Mouse (Mus musculus) stomach, embryonic 15.5 days (tissue): ENCODE results near the gene 1700025G04Rik. TPM values are rescaled to one million over a fixed set of nuclear protein-coding genes. Genes with fewer than 3 reads are reported as not detected.
"Not testable (repeated sequence)": the region's sequence is repeated elsewhere in the genome, so short reads cannot be mapped to it uniquely, and the experiment has no call there.

Experiments
- ATAC-seq: fragments of 200-750 bp; cut with Nextera tagmentation; 2 replicates; pipeline ENCODE4 v1.8.0; 2017; ENCODE audit warnings: low read depth, moderate number of reproducible peaks, moderate TSS enrichment; ENCODE audit not compliant: insufficient read depth, low FRiP score
- H3K27ac ChIP-seq: fragments of 300-500 bp; sonication (generic); 2 replicates; pipeline ENCODE4 v1.5.1; 2015; ENCODE audit warnings: mild to moderate bottlenecking, inconsistent platforms
- H3K27me3 ChIP-seq: fragments of 300-500 bp; sonication (generic); replicated peaks from 2 replicates; pipeline ENCODE4 v1.6.1; 2015; ENCODE audit warnings: inconsistent platforms
- H3K36me3 ChIP-seq: fragments of 300-500 bp; sonication (generic); 2 replicates; pipeline ENCODE4 v1.6.1; 2015; ENCODE audit warnings: inconsistent platforms
- H3K4me1 ChIP-seq: fragments of 300-500 bp; sonication (generic); 2 replicates; pipeline ENCODE4 v1.6.1; 2015; ENCODE audit warnings: inconsistent platforms
- H3K4me2 ChIP-seq: fragments of 300-500 bp; sonication (generic); 2 replicates; pipeline ENCODE4 v1.6.1; 2015; ENCODE audit warnings: mild to moderate bottlenecking, inconsistent platforms
- H3K4me3 ChIP-seq: fragments of 300-500 bp; sonication (generic); replicated peaks from 2 replicates; pipeline ENCODE4 v1.5.1; 2015; ENCODE audit warnings: inconsistent platforms
- H3K9ac ChIP-seq: fragments of 300-500 bp; sonication (generic); 2 replicates; pipeline ENCODE4 v1.6.1; 2015; ENCODE audit warnings: inconsistent platforms
- H3K9me3 ChIP-seq: fragments of 300-500 bp; sonication (generic); 2 replicates; pipeline ENCODE4 v1.6.1; 2016; ENCODE audit warnings: inconsistent platforms
- WGBS: fragments of 180-500 bp; shearing (Covaris S2); methylation state at CpG from one replicate; pipeline ENCODE4 v1.1.7; 2015; 5-methylcytosine and 5-hydroxymethylcytosine counted together
- polyA plus RNA-seq: library from polyadenylated mRNA; unstranded; fragments of >200 nt; fragmentation: Nextera tagmentation; extraction: Ambion mirVana; gene quantifications from 2 replicates; pipeline ENCODE4 v1.2.1, GENCODE M21; 2015

The 1700025G04Rik gene
- polyA plus RNA-seq, 1 experiment from 2014 or later = 35.2 TPM

DNA sequence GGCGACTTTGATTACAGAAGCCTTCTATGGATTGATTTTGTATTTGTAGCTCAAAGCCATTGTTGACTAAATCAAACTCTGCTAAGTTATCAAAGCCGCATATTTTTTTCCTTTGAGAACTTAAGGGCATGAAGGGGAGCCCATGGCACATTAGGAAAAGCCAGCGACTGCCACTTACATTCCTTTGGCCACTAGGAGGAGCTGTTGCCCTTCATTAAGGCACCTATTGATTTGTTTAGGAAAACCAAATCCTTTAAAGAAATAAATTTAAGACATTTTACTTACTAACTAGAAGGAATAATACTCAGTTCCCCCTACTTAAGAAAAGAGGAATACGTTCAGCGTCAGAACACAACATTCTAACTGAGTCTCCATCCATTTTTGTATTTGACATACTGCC, 269.5 kb downstream of the 1700025G04Rik start:
- Histone ChIP-seq H3K9ac (no peak overlapping the region), H3K9me3 (no peaks in the 10 kb centered on the region), H3K4me2 (no peak overlapping the region), H3K4me1 (no peaks in the 10 kb centered on the region), H3K27me3 (no peaks in the 10 kb centered on the region), H3K4me3 (no peak overlapping the region), H3K27ac (no peak overlapping the region), H3K36me3 (0 out of 2 replicates have a peak, but pooled peaks cover 9% of the 10 kb centered on the region)
- no peak for ATAC-seq
- 22% methylated on average over 5 of the region's 5 CpGs for WGBS

DNA sequence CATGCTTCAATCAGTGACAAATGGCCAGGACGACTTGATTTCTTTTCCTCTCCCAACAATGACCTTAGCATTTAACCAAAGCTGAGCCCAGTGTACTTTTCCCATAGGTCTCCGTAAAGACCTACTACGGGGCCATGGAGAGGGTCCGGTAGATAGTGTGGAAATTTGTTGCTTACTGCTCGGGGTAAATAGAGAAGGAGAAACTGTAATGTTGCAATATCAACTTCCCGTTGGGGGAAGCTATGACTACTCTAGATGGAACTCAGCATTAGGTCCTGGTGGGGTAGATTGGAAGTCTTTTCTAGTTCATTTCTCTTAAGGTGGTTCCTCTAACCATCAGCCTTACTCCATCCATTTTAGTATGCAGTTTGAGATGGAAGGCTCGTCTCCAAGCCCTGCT, 270.7 kb downstream of the 1700025G04Rik start:
- H3K27me3 ChIP-seq = no peaks in the 10 kb centered on the region
- H3K27ac ChIP-seq = no peak overlapping the region
- 85% methylated on average over 7 of the region's 7 CpGs for WGBS
- no peaks in the 10 kb centered on the region for H3K4me1 ChIP-seq
- H3K9me3 ChIP-seq = no peaks in the 10 kb centered on the region
- no peak overlapping the region for H3K4me3 ChIP-seq
- H3K36me3 ChIP-seq = 0 out of 2 replicates have a peak, but pooled peaks cover 9% of the 10 kb centered on the region
- H3K4me2 ChIP-seq = no peak overlapping the region
- no peak overlapping the region for H3K9ac ChIP-seq
- ATAC-seq = no peak

DNA sequence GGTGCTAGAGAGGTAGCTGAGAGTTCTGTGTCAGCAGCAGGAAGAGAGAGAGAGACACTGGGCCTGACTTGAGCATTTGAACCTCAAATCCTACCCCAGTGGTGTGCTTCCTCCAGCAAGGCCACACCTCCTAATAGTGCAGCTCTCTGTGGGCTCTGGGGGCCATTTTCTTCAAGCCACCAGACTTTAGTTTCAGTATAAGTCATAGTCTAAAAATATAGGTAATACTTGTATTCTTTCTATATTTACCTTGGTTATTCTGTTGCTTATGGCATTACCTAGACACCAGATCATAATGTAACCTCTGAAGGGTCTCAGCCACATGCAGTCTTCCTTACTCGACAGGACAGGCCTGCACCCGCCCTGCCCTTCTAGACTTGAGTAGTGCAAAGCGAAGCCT, 273.9 kb downstream of the 1700025G04Rik start:
- 89% methylated on average over 3 of the region's 3 CpGs for WGBS
- Histone ChIP-seq H3K9me3 (no peaks in the 10 kb centered on the region), H3K36me3 (peaks cover 18% of the 10 kb centered on the region; the same call in 1 of the 2 replicates), H3K4me2 (no peak overlapping the region), H3K27ac (no peak overlapping the region), H3K9ac (no peak overlapping the region), H3K4me3 (no peak overlapping the region), H3K27me3 (no peaks in the 10 kb centered on the region), H3K4me1 (no peaks in the 10 kb centered on the region)
- no peak for ATAC-seq

DNA sequence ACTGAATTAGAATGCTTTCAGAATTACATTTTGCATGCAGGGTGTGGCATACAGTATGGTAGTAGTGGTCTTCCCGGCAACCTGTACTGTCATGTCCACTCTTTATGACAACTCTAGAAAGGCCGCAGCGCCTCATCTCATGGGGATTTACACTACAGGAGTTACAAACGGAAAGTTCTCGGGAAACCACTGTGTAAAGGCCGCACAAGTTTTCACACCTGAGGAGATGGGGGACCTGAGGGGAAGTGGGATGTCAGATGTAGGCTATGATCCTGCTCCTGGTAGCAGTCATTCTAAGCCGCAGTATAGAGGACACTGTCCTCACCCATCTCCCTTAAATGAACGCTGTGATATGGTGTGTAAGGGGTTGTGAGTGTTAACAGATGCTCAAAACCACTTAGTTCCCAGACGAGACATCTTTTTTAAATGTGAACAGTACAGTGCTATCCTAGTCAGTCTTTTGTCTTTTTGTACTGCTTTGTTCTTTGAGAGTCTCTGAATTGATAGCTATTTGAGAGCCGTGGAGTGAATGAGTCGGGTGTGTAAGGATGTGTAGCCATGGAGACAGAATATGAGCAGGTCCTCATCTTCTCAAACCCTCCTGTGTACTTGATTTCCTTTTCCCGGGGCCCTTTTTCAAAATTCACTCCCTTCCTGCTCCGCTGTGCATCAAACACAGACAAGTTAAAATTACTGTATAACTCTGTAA, 277.8 kb downstream of the 1700025G04Rik start:
- no peak overlapping the region for H3K4me2 ChIP-seq
- H3K4me3 ChIP-seq = no peak overlapping the region
- no peaks in the 10 kb centered on the region for H3K9me3 ChIP-seq
- no peaks in the 10 kb centered on the region for H3K4me1 ChIP-seq
- H3K9ac ChIP-seq = no peak overlapping the region
- H3K27me3 ChIP-seq = no peaks in the 10 kb centered on the region
- no peak overlapping the region for H3K27ac ChIP-seq
- 88% methylated on average over 13 of the region's 13 CpGs for WGBS
- peaks cover 21% of the 10 kb centered on the region for H3K36me3 ChIP-seq
- ATAC-seq = no peak

DNA sequence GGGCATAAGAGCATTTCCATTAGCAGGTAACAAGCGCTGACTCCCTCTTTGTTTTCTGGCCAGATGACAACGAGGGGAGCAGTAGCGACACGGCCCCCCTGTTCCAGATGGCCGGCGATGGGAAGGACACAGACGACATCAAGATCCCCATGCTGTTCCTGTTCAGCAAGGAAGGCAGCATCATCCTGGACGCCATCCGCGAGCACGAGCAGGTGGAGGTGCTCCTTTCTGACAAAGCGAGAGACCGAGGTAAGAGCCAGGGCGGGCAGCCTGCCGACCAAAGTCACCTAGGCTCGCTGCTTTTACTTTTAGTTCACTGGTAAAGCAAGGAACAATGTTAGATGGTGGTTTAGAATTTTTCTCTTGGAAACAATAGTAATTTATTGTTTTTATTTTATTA, 278.5 kb downstream of the 1700025G04Rik start:
- Histone ChIP-seq H3K4me2 (no peak overlapping the region), H3K4me1 (no peaks in the 10 kb centered on the region), H3K9ac (no peak overlapping the region), H3K36me3 (peaks cover 27% of the 10 kb centered on the region), H3K27me3 (no peaks in the 10 kb centered on the region), H3K4me3 (no peak overlapping the region), H3K27ac (no peak overlapping the region), H3K9me3 (no peaks in the 10 kb centered on the region)
- 92% methylated on average over 16 of the region's 16 CpGs for WGBS
- ATAC-seq = no peak

DNA sequence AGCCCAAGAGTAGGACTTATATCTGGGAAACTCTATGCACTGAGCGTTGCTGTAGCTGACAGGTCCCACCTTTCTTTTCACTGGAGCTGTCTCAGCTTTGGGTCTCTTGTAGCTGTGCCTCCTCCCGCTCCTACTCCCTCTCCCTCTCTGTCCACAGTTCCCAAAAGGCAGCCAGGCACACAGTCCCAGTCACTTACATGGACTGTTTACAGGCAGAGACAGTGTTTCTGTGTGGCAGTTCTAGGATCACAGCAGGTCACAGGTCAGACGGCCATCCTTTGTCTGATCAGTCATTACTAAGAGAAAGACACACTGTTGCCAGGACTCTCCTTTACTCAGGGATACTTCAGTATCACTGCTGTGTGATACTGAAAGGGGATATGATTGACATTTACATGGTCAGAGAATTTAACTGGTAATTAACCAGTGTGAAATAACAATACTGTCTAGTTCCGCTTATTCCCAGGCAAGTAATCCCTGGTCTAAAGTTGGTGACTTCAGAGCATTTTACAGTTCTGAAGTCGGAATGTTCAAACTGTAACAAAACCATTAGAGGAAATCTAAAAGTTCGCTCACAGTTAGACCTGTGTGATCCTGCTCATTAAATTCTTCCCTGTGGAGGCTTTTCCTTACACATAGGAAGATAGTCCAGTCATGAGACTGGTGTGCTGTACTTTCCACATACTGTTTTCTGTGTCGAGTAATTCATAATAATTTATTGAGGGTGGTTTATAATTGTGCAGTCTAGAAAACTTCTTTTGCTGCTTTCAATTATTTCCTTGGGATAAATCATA, 279.1 kb downstream of the 1700025G04Rik start:
- peaks cover 28% of the 10 kb centered on the region for H3K36me3 ChIP-seq
- no peak for ATAC-seq

DNA sequence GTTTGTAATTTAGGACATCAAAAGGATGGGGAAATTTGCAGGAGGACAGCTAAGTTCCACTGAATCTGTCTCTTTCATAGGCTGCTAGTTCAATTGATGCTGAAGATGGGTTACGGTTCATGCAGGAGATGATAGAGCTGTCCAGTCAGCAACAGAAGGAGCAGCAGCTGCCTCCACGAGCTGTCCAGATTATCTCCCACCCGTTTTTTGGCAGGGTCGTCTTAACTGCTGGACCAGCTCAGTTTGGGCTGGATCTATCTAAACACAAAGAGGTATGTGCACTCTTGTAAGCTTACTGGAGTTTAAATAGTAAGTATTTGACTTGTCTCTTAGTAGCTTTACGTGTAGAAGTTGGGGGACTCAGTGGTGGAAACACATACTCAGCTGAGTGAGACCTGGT, 282.6 kb downstream of the 1700025G04Rik start:
- no peaks in the 10 kb centered on the region for H3K27me3 ChIP-seq
- ATAC-seq = no peak
- H3K9me3 ChIP-seq = no peaks in the 10 kb centered on the region
- no peak overlapping the region for H3K4me3 ChIP-seq
- peaks cover 26% of the 10 kb centered on the region for H3K36me3 ChIP-seq
- no peak overlapping the region for H3K27ac ChIP-seq
- no peaks in the 10 kb centered on the region for H3K4me1 ChIP-seq
- H3K4me2 ChIP-seq = no peak overlapping the region
- WGBS = 74% methylated on average over 5 of the region's 5 CpGs
- no peak overlapping the region for H3K9ac ChIP-seq

More for the DNA sequence above, 279.1 kb downstream of the 1700025G04Rik start:
- Histone ChIP-seq H3K4me3 (no peak overlapping the region), H3K9ac (no peak overlapping the region), H3K4me1 (no peaks in the 10 kb centered on the region), H3K4me2 (no peak overlapping the region), H3K27ac (no peak overlapping the region), H3K27me3 (no peaks in the 10 kb centered on the region), H3K9me3 (no peaks in the 10 kb centered on the region)
- WGBS = 75% methylated on average over 7 of the region's 7 CpGs

DNA sequence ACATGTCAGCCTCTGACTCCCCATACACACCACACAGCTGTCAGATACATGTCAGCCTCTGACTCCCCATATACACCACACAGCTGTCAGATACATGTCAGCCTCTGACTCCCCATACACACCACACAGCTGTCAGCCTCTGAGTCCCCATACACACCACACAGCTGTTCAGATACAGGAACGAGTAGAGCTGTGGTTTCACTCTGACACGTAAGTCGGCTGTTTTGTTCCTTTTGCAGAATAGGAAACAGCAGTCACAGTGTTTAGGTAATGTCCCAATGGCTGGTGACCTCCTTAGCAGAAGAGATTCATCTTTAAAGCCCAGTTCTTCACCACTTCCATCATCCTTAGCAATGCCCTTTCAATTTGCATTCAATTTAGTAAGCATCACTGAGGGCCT, 287.1 kb downstream of the 1700025G04Rik start:
- not testable (repeated sequence) for H3K4me2 ChIP-seq, H3K9ac ChIP-seq, H3K4me1 ChIP-seq, ATAC-seq, H3K9me3 ChIP-seq, H3K4me3 ChIP-seq, H3K27me3 ChIP-seq, H3K27ac ChIP-seq
- H3K36me3 ChIP-seq = peaks cover 26% of the 10 kb centered on the region
- WGBS = 61% methylated on average over 3 of the region's 3 CpGs
